Mouse (Mus musculus) gastrocnemius, postnatal 36 days (tissue): ENCODE data around the gene Rnf31. TPM values are rescaled to one million over a fixed set of nuclear protein-coding genes. Genes with fewer than 3 reads are reported as not detected.

Experiments used
- DNase-seq, 2 experiments: peaks; one replicate each; pipeline ENCODE4 v3.0.0; 2022
- intact Hi-C: fragments of 180-260 bp; cut with DNase I; formaldehyde crosslinking; loops from one replicate; pipeline ENCODE4 v1.15.1; 2025
- total RNA-seq, 2 experiments: library from RNA; stranded (reverse); gene quantifications; 2 replicates each; pipeline ENCODE4 v1.2.3; 2021

Gene Rnf31
- total RNA-seq, 2 experiments from 2014 or later = 18.8 to 19.6 TPM

DNA sequence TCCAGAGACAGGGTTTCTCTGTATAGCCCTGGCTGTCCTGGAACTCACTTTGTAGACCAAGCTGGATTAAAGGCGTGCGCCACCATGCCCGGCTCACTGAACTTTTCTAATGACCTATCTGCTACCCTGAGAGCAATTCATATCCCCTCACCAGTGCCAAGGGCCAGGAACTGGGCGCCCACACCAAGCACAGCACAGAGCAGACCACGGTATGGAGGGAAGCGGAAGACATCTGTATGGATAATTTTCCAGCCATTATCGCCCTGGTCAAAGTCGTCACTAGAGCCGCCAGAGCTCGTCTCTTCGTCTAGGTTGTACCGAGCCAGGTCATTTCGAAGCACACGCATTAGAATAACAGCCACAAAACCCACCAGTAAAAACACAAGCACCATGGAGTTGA, 49.3 kb downstream of the Rnf31 start:
- intact Hi-C loops = no loop called here
- no peak for DNase-seq

DNA sequence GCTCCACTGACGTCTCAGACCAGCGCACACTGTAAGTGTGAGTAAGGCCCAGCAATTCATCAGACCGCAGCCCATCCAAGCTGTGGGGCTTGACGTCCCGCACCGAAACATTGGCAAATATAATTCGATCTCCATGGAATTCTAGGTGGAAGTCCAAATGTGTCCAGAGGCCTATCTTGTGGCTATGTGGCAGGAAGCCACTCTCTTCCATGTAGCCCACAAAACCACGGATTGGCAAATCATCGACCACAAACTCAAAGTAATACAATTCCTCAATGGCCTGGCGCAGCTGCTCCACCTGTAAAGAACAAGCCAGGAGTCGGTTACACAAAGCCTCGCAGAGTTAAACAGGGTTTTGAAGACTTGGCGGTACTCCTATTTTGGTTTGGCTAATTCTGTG, 49.8 kb downstream of the Rnf31 start:
- intact Hi-C loops = no loop called here
- DNase-seq = no peak

DNA sequence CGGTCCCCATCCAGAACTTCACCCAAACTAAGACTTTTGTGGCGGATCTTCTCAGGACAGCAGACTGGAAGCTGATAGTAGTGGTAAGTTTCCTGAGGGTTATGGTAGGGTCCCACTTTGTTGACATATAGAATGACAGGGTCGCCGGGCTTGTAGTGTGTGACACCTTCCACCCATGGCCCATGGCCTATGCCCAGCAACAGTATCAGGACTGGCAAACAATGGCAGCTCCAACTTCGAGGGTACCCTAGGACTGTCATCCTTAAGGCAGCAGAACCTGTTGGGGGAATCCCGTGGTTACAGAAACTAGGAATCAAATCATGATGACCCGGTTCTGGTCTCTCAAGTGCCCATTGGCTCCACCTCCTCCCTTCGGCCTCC, 51.2 kb downstream of the Rnf31 start:
- intact Hi-C loops = no loop called here

DNA sequence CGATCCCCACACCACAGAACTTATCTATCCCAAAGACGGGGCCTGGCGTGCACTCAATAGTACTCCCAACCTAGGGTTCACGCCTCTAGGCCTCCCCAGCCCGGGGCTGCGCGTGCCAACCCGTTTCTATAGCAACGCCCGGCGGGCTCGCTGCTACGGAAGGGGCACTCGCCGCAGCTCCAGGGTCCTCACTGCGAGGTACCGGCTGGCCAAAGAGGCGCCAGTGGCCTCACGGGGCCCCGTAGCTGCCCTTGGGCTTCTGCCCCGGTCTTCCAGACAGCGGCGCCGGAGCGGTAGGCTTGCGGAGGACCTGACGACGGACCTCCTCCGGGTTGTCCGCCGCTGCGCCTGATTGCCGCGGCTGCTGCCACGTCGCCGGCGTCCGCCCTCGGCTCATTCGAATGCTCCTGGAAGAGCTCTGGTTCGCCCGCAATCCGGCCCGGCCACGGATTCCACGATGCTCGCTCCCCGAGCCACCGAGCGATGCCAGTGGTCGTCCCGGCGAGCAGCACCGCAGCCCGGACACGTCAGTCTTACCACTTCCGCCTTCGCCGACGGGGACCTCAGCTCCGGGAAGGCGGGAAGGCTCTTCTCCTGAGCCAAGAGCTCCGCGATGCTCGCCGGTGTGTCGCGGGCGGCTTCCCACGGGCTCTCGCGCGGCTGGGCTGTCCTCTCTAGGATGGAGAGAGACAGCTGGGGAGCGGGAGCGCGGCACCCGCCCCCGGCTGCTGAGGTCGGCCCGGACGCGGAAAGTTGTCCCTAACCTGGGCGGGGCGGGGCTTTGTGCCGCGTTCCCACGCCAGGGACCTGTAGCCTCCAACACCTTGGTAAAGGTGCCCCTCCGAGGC, 51.8 kb downstream of the Rnf31 start, which contains the start of gene Tm9sf1:
TSS of gene Tm9sf1 (minus strand) at position 747 of the 848 bp plus-strand sequence.
- intact Hi-C loops = no loop called here
- DNase-seq = peak; percentile 74 to 94

More for the DNA sequence above, 51.2 kb downstream of the Rnf31 start:
- DNase-seq = no peak

DNA sequence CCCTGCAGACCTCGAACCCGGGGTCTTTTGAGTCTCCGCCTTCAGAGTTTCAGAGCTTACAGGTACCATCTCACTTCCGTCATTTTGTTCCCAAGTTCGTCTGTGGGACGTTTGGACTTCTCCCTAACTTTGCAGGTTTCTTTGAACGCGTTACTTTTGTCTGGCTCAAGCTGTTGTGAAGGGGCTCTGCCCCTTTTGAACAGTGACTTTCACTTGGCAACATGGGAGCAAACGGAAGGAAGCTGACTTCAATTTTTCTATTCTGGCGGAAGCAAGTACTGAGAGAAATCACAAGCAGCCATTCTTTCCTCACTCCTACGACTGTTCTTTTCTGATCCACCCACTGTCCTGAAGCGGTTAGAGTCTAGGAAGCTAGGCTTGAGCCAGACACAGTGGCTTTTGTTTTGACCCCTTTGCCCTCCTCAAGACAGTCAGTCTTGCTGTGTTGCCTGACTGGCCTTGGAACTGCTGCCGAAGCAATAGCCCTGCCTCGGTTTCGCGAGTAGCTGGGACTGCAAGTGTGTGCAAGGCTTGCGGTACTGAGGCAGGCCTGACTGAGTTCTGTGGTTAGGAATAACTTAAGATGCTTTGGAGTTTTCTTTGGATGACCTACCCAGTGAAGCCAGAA, 52.9 kb downstream of the Rnf31 start:
- no peak for DNase-seq

DNA sequence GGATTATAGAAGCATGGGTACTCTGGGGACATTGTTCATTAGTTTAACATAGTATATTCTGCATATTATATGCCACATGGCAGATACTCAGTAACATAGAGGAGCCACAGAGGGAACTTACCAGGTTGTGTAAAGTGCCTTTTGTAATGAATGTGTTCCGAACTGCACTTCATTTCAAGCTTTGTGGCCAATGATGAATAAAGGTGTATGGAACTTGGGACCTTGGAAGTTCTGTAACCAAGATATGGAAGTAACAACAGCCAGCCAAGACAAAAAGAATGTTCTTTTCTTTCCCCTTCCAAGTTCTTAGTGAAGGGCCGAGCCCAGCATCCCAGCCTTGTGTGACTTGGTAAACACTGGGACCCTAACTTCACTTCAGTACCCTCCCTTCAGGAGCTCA, 58.4 kb downstream of the Rnf31 start, which contains the start of gene Tssk4:
TSS of gene Tssk4 (plus strand) at position 301 of the 400 bp plus-strand sequence.
- DNase-seq = no peak
- intact Hi-C loops = no loop called here

More for the DNA sequence above, 52.9 kb downstream of the Rnf31 start:
- intact Hi-C loops = no loop called here

DNA sequence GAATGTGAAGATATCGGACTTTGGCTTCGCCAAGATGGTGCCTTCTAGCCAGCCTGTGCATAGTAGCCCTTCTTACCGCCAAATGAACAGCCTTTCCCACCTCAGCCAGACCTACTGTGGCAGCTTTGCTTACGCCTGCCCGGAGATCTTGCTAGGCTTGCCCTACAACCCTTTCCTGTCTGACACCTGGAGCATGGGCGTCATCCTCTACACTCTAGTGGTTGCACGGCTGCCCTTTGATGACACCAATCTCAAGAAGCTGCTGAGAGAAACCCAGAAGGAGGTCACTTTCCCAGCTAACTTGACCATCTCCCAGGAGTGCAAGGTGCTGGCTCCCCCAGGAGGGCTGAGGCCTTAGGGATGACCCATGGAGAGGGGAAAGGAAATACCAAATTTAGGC, 60.0 kb downstream of the Rnf31 start:
- DNase-seq = no peak
- intact Hi-C loops = no loop called here

Other genes with a start within 250 kb of the Rnf31 start
- 10 to 100 TPM; 43.3 to 50.8 TPM for gene Dhrs4, start 113.0 kb upstream of the Rnf31 start, total RNA-seq
- under 1 TPM; 0.47 to 0.89 TPM for gene Carmil3, start 101.1 kb upstream of the Rnf31 start, total RNA-seq
- not detected for gene Cpne6, start 81.3 kb upstream of the Rnf31 start, total RNA-seq
- not detected for gene Nrl, start 66.7 kb upstream of the Rnf31 start, total RNA-seq
- gene Pck2, start 51.4 kb upstream of the Rnf31 start, total RNA-seq = 1 to 10 TPM; 4.2 to 4.5 TPM
- 100 to 1,000 TPM; 102 to 123 TPM for gene Dcaf11, start 31.7 kb upstream of the Rnf31 start, total RNA-seq
- not detected for gene A730061H03Rik, start 31.3 kb upstream of the Rnf31 start, total RNA-seq
- gene Fitm1, start 16.1 kb upstream of the Rnf31 start, total RNA-seq = 100 to 1,000 TPM; 296 to 299 TPM
- 10 to 100 TPM; 67.4 to 69.7 TPM for gene Psme1, start 13.6 kb upstream of the Rnf31 start, total RNA-seq
- 10 to 100 TPM; 29.6 to 34.6 TPM for gene Emc9, start 6.4 kb upstream of the Rnf31 start, total RNA-seq
- 10 to 100 TPM; 55.2 to 59.5 TPM for gene Psme2, start 595 bp upstream of the Rnf31 start, total RNA-seq
- gene Irf9, start 11.9 kb downstream of the Rnf31 start, total RNA-seq = 1 to 10 TPM; 4.1 to 4.6 TPM
- not detected for gene Rec8, start 26.3 kb downstream of the Rnf31 start, total RNA-seq
- gene Ipo4, start 44.2 kb downstream of the Rnf31 start, total RNA-seq = 10 to 100 TPM; 62.1 to 66.9 TPM
- gene Gm49378, start 46.2 kb downstream of the Rnf31 start, total RNA-seq = 1 to 10 TPM in 1 of 2 experiments, not detected in 1; 1.0 TPM
- 10 to 100 TPM; 15.0 to 15.2 TPM for gene Tm9sf1, start 52.1 kb downstream of the Rnf31 start, total RNA-seq
- under 1 TPM in 1 of 2 experiments, not detected in 1; 0.23 TPM for gene Tssk4, start 58.5 kb downstream of the Rnf31 start, total RNA-seq
- gene Mdp1, start 68.8 kb downstream of the Rnf31 start, total RNA-seq = 10 to 100 TPM; 14.2 to 16.8 TPM
- 1 to 10 TPM; 1.9 to 2.6 TPM for gene Gmpr2, start 80.2 kb downstream of the Rnf31 start, total RNA-seq
- gene Nedd8, start 80.4 kb downstream of the Rnf31 start, total RNA-seq = 100 to 1,000 TPM; 174 to 184 TPM
- gene Tinf2, start 90.1 kb downstream of the Rnf31 start, total RNA-seq = 10 to 100 TPM in 1 of 2 experiments, 1 to 10 TPM in 1; 9.4 to 10.8 TPM
- gene Tgm1, start 122.2 kb downstream of the Rnf31 start, total RNA-seq = not detected
- gene Rabggta, start 130.6 kb downstream of the Rnf31 start, total RNA-seq = 1 to 10 TPM; 8.9 to 9.4 TPM
- gene Dhrs1, start 154.0 kb downstream of the Rnf31 start, total RNA-seq = 10 to 100 TPM; 27.3 to 35.9 TPM
- gene Nop9, start 154.0 kb downstream of the Rnf31 start, total RNA-seq = 10 to 100 TPM; 10.5 to 11.8 TPM
- not detected for gene Cideb, start 166.8 kb downstream of the Rnf31 start, total RNA-seq
- gene Ltb4r2, start 169.7 kb downstream of the Rnf31 start, total RNA-seq = not detected
- not detected for gene Ltb4r1, start 174.3 kb downstream of the Rnf31 start, total RNA-seq
- 1 to 10 TPM; 5.3 to 6.5 TPM for gene Adcy4, start 192.4 kb downstream of the Rnf31 start, total RNA-seq
- under 1 TPM; 0.59 to 0.67 TPM for gene Ripk3, start 197.2 kb downstream of the Rnf31 start, total RNA-seq
- gene Nfatc4, start 231.4 kb downstream of the Rnf31 start, total RNA-seq = 1 to 10 TPM; 3.3 TPM